Mouse (Mus musculus) heart, embryonic 14.5 days (tissue): Measurements from ENCODE around the gene Cacnb4. TPM values are rescaled to one million over a fixed set of nuclear protein-coding genes. Genes with fewer than 3 reads are reported as not detected.

Experiments used
- ATAC-seq: fragments of 200-750 bp; cut with Nextera tagmentation; 2 replicates; pipeline ENCODE4 v1.8.0; 2017; ENCODE audit warnings: low read depth, moderate TSS enrichment; ENCODE audit not compliant: insufficient number of reproducible peaks, insufficient read depth, low FRiP score
- H3K27ac ChIP-seq, 2 experiments: fragments of 200-500 bp in 1 of 2; fragments of 300-500 bp in 1 of 2; sonication (generic) in 1 of 2; replicated peaks in 1 of 2; 2 replicates each; pipeline ENCODE4 v1.5.1; 2012 to 2014; ENCODE audit warnings: low read depth in 2 of 2, low read length in 2 of 2, control low read depth in 1 of 2, mild to moderate bottlenecking in 1 of 2, mixed read lengths in 1 of 2; ENCODE audit not compliant: control insufficient read depth in 1 of 2, insufficient read depth in 1 of 2
- H3K27me3 ChIP-seq: fragments of 300-500 bp; sonication (generic); 2 replicates; pipeline ENCODE4 v1.6.1; 2014; ENCODE audit warnings: mild to moderate bottlenecking, low read length, control low read depth; ENCODE audit not compliant: control insufficient read depth, insufficient read depth
- H3K36me3 ChIP-seq: fragments of 300-500 bp; sonication (generic); 2 replicates; pipeline ENCODE4 v1.6.1; 2014; ENCODE audit warnings: mild to moderate bottlenecking, control low read depth, low read length, mixed read lengths; ENCODE audit not compliant: control insufficient read depth, insufficient read depth
- H3K4me1 ChIP-seq, 2 experiments: fragments of 200-500 bp in 1 of 2; fragments of 300-500 bp in 1 of 2; sonication (generic) in 1 of 2; 2 replicates each; pipeline ENCODE4 v1.6.1; 2012 to 2014; ENCODE audit warnings: low read length in 2 of 2, control low read depth in 1 of 2, mixed read lengths in 1 of 2; ENCODE audit not compliant: control insufficient read depth in 2 of 2, insufficient read depth in 2 of 2
- H3K4me2 ChIP-seq: fragments of 300-500 bp; sonication (generic); 2 replicates; pipeline ENCODE4 v1.6.1; 2014; ENCODE audit warnings: mild to moderate bottlenecking, low read length
- H3K4me3 ChIP-seq, 2 experiments: fragments of 200-500 bp in 1 of 2; fragments of 300-500 bp in 1 of 2; sonication (generic) in 1 of 2; 2 replicates each; pipeline ENCODE4 v1.5.1; 2012 to 2014; ENCODE audit warnings: low read length in 2 of 2, mild to moderate bottlenecking in 2 of 2, control low read depth in 1 of 2, low read depth in 1 of 2, moderate library complexity in 1 of 2; ENCODE audit not compliant: control insufficient read depth in 1 of 2, insufficient read depth in 1 of 2
- H3K9ac ChIP-seq: fragments of 300-500 bp; sonication (generic); 2 replicates; pipeline ENCODE4 v1.6.1; 2014; ENCODE audit warnings: mild to moderate bottlenecking, low read length
- H3K9me3 ChIP-seq: fragments of 300-500 bp; sonication (generic); 2 replicates; pipeline ENCODE4 v1.6.1; 2016; ENCODE audit warnings: low read length, control low read depth; ENCODE audit not compliant: control insufficient read depth
- WGBS: fragments of 180-500 bp; shearing (Covaris S2); extraction: QIAGEN DNeasy Blood & Tissue Kit; methylation state at CpG from one replicate; pipeline ENCODE4 v1.1.7; 2014; 5-methylcytosine and 5-hydroxymethylcytosine counted together
- polyA plus RNA-seq: library from polyadenylated mRNA; unstranded; fragments of >200 nt; fragmentation: Nextera tagmentation; extraction: Ambion mirVana; gene quantifications from 2 replicates; pipeline ENCODE4 v1.2.1, GENCODE M21; 2014

Cacnb4 gene
- polyA plus RNA-seq, 1 experiment from 2014 or later: 0.43 TPM

GRCm38 (mm10) chr2:52509779-52510500, 166.7 kb downstream of the Cacnb4 start:
- H3K36me3 ChIP-seq: no peaks in the 10 kb centered on the region
- H3K4me3 ChIP-seq: no peak overlapping the region
- H3K4me1 ChIP-seq: no peaks in the 10 kb centered on the region; a peak in 1 of 4 replicates
- H3K27me3 ChIP-seq: no peaks in the 10 kb centered on the region
- ATAC-seq: no peak
- no peak overlapping the region for H3K9ac ChIP-seq
- H3K27ac ChIP-seq: no peak overlapping the region
- H3K4me2 ChIP-seq: no peak overlapping the region
- 78% methylated on average over 19 of the region's 19 CpGs for WGBS
- H3K9me3 ChIP-seq: no peaks in the 10 kb centered on the region

GRCm38 (mm10) chr2:52505164-52505563, 171.5 kb downstream of the Cacnb4 start:
- Histone ChIP-seq H3K36me3 (no peaks in the 10 kb centered on the region), H3K9me3 (no peaks in the 10 kb centered on the region), H3K4me3 (no peak overlapping the region), H3K27me3 (no peaks in the 10 kb centered on the region), H3K4me1 (no peaks in the 10 kb centered on the region), H3K27ac (no peak overlapping the region), H3K4me2 (no peak overlapping the region), H3K9ac (no peak overlapping the region)
- WGBS: 84% methylated on average over 2 of the region's 2 CpGs
- ATAC-seq: no peak

- Histone ChIP-seq H3K27me3 (no peaks in the 10 kb centered on the region), H3K4me3 (no peak overlapping the region), H3K36me3 (no peaks in the 10 kb centered on the region), H3K27ac (no peak overlapping the region), H3K4me1 (no peaks in the 10 kb centered on the region; a peak in 1 of 4 replicates), H3K9ac (no peak overlapping the region), H3K4me2 (no peak overlapping the region), H3K9me3 (no peaks in the 10 kb centered on the region)
- 86% methylated on average over 3 of the region's 3 CpGs for WGBS
- ATAC-seq: no peak
These were observed 171.9 kb downstream of the Cacnb4 start for GRCm38 (mm10) chr2:52504762-52505161.

- no peaks in the 10 kb centered on the region for H3K9me3 ChIP-seq
- no peak for ATAC-seq
- H3K4me1 ChIP-seq: peaks cover 0 to 2% of the 10 kb centered on the region in 2 experiments; a peak in 2 of 4 replicates
- no peaks in the 10 kb centered on the region for H3K27me3 ChIP-seq
- H3K4me2 ChIP-seq: no peak overlapping the region
- WGBS: 70% methylated on average over 6 of the region's 6 CpGs
- H3K27ac ChIP-seq: no peak overlapping the region
- H3K36me3 ChIP-seq: no peaks in the 10 kb centered on the region
- H3K4me3 ChIP-seq: no peak overlapping the region
- H3K9ac ChIP-seq: no peak overlapping the region
These were observed 176.8 kb downstream of the Cacnb4 start for GRCm38 (mm10) chr2:52499849-52500262.

- Histone ChIP-seq H3K36me3 (no peaks in the 10 kb centered on the region), H3K4me3 (no peak overlapping the region)
- no peak for ATAC-seq
These were observed 177.5 kb downstream of the Cacnb4 start for GRCm38 (mm10) chr2:52499101-52499537.

GRCm38 (mm10) chr2:52495097-52495694, 181.4 kb downstream of the Cacnb4 start:
- H3K4me1 ChIP-seq: peaks cover 7 to 10% of the 10 kb centered on the region in 2 experiments
- no peak for ATAC-seq
- no peaks in the 10 kb centered on the region for H3K36me3 ChIP-seq
- no peak overlapping the region for H3K9ac ChIP-seq
- no peaks in the 10 kb centered on the region for H3K9me3 ChIP-seq
- H3K27ac ChIP-seq: no peak overlapping the region
- WGBS: 82% methylated on average over 11 of the region's 11 CpGs
- H3K27me3 ChIP-seq: no peaks in the 10 kb centered on the region
- no peak overlapping the region for H3K4me2 ChIP-seq
- no peak overlapping the region for H3K4me3 ChIP-seq

More at GRCm38 (mm10) chr2:52499101-52499537, 177.5 kb downstream of the Cacnb4 start:
- H3K9me3 ChIP-seq: no peaks in the 10 kb centered on the region
- no peak overlapping the region for H3K9ac ChIP-seq
- peaks cover 0 to 2% of the 10 kb centered on the region in 2 experiments; a peak in 2 of 4 replicates for H3K4me1 ChIP-seq
- WGBS: 68% methylated on average over 12 of the region's 12 CpGs
- H3K4me2 ChIP-seq: no peak overlapping the region
- no peaks in the 10 kb centered on the region for H3K27me3 ChIP-seq
- no peak overlapping the region for H3K27ac ChIP-seq

GRCm38 (mm10) chr2:52494274-52494673, 182.4 kb downstream of the Cacnb4 start:
- Histone ChIP-seq H3K9ac (no peak overlapping the region), H3K27ac (no peak overlapping the region), H3K4me3 (no peak overlapping the region), H3K4me2 (no peak overlapping the region), H3K4me1 (peaks cover 5 to 10% of the 10 kb centered on the region in 2 experiments), H3K9me3 (no peaks in the 10 kb centered on the region), H3K36me3 (no peaks in the 10 kb centered on the region), H3K27me3 (no peaks in the 10 kb centered on the region)
- WGBS: 55% methylated on average over 8 of the region's 8 CpGs
- ATAC-seq: no peak
